8 mouse cellular contexts compared by ENCODE assay signal in genomic region chr11:32225222-32226104, GRCm38 (mm10). TPM values are rescaled to one million over a fixed set of nuclear protein-coding genes. Genes with fewer than 3 reads are reported as not detected.
DNase-seq lines count a peak whose midpoint lies in the region; ATAC-seq and TF ChIP-seq lines count a peak whose summit lies in the region.

No protein-coding gene starts in this region.

- peaks cover 27% of the 10 kb centered on the region for H3K36me3 ChIP-seq in hindbrain, embryonic 10.5 days
- H3K36me3 ChIP-seq in liver, embryonic 16.5 days (ENCODE audit: control insufficient read depth, insufficient read depth) = peaks cover 12% of the 10 kb centered on the region
- peaks cover 3% of the 10 kb centered on the region; the same call in 1 of the 2 replicates for H3K36me3 ChIP-seq in small intestine, adult 2 months (ENCODE audit: control insufficient read depth, insufficient read depth, low read length)

- 61% methylated on average over 7 of the region's 7 CpGs for WGBS in hindbrain, embryonic 10.5 days
- WGBS in liver, embryonic 16.5 days (ENCODE audit: insufficient replicate concordance) = 37% methylated on average over 7 of the region's 7 CpGs
- WGBS in small intestine, adult 2 months = 38% methylated on average over 7 of the region's 7 CpGs

- TF ChIP-seq POLR2A in small intestine, adult 2 months (IDR thresholded peaks at IDR 0.05; ENCODE audit: low read depth, low read length) = no peak

- peaks cover 28% of the 10 kb centered on the region for H3K27me3 ChIP-seq in hindbrain, embryonic 10.5 days (ENCODE audit: insufficient read depth, poor library complexity, severe bottlenecking)
- H3K27me3 ChIP-seq in liver, embryonic 16.5 days (ENCODE audit: control insufficient read depth, insufficient read depth, low read depth, low read length) = peaks cover 53% of the 10 kb centered on the region
- no peaks in the 10 kb centered on the region for H3K27me3 ChIP-seq in small intestine, adult 2 months (ENCODE audit: control insufficient read depth, insufficient read depth, low read length)

- ATAC-seq in liver, embryonic 16.5 days (ENCODE audit: low read depth) = no peak

- peak overlapping the region; percentile 83; the same call in 1 of the 2 replicates for H3K4me3 ChIP-seq in hindbrain, embryonic 10.5 days
- H3K4me3 ChIP-seq in liver, embryonic 16.5 days (ENCODE audit: low read depth, low read length) = no peak overlapping the region
- H3K4me3 ChIP-seq in small intestine, adult 2 months (ENCODE audit: low read depth, low read length) = no peak overlapping the region

- H3K9me3 ChIP-seq in hindbrain, embryonic 10.5 days = no peaks in the 10 kb centered on the region
- H3K9me3 ChIP-seq in liver, embryonic 16.5 days (replicated peaks; ENCODE audit: control insufficient read depth, low read length) = no peaks in the 10 kb centered on the region

- peak; percentile 43 to 72 for DNase-seq in adrenal gland, adult (ENCODE audit: inconsistent age in 2 of 2, low spot score in 1 of 2)
- no peak for DNase-seq in adrenal gland, adult 18-20 months (ENCODE audit: low spot score in 2 of 2)
- DNase-seq in thymus, postnatal 25 days = peak; percentile 15
- DNase-seq in thymus, adult 18-20 months = no peak
- DNase-seq in hindbrain, embryonic 10.5 days (ENCODE audit: low spot score) = no peak
- DNase-seq in frontal cortex, postnatal 36 days (ENCODE audit: low spot score in 2 of 2) = no peak

- H3K9ac ChIP-seq in liver, embryonic 16.5 days (ENCODE audit: low read depth, low read length) = no peak overlapping the region

- no peak overlapping the region; the same call in 1 of the 2 replicates for H3K4me2 ChIP-seq in liver, embryonic 16.5 days (ENCODE audit: low read depth, low read length)

- H3K27ac ChIP-seq in hindbrain, embryonic 10.5 days = peak overlapping the region; percentile 95
- peak overlapping the region; percentile 18 for H3K27ac ChIP-seq in liver, embryonic 16.5 days (ENCODE audit: low read length)
- H3K27ac ChIP-seq in small intestine, adult 2 months (ENCODE audit: insufficient read depth, low read depth, low read length) = peak overlapping the region; percentile 71

- no peak for TF ChIP-seq CTCF in small intestine, adult 2 months (IDR thresholded peaks at IDR 0.05; ENCODE audit: extremely low read depth, insufficient read length, insufficient replicate concordance, low read depth, low read length)

- peaks cover 63% of the 10 kb centered on the region for H3K4me1 ChIP-seq in hindbrain, embryonic 10.5 days (replicated peaks)
- peaks cover 35% of the 10 kb centered on the region for H3K4me1 ChIP-seq in liver, embryonic 16.5 days (ENCODE audit: control insufficient read depth, low read depth, low read length)
- peaks cover 31% of the 10 kb centered on the region for H3K4me1 ChIP-seq in small intestine, adult 2 months (ENCODE audit: control insufficient read depth, insufficient read depth, insufficient read length, low read length)

RNA-seq across cellular contexts. Expression of gene Mpg, which starts 0.8 kb away (rescaled TPM):
- 10 to 100 TPM; 17.1 to 20.3 TPM for total RNA-seq in adrenal gland, adult 18-20 months (2021)
- 34.2 and 36.3 TPM in 2 replicates for polyA plus RNA-seq in hindbrain, embryonic 10.5 days (2016; fragmentation: Nextera tagmentation; extraction: Ambion mirVana)
- polyA plus RNA-seq in liver, embryonic 16.5 days (2015; fragmentation: Nextera tagmentation; extraction: Ambion mirVana) = 18.5 and 19.6 TPM in 2 replicates
- polyA plus RNA-seq in small intestine, adult 2 months (2012; rRNA removed) = 4.9 and 7.5 TPM in 2 replicates

RNA-seq across cellular contexts. Expression of gene Rhbdf1, which starts 3.4 kb away (rescaled TPM):
- total RNA-seq in adrenal gland, adult 18-20 months (2021) = 10 to 100 TPM; 22.8 to 28.8 TPM
- 31.3 and 32.9 TPM in 2 replicates for polyA plus RNA-seq in hindbrain, embryonic 10.5 days (2016; fragmentation: Nextera tagmentation; extraction: Ambion mirVana)
- polyA plus RNA-seq in liver, embryonic 16.5 days (2015; fragmentation: Nextera tagmentation; extraction: Ambion mirVana) = 5.8 and 6.5 TPM in 2 replicates
- polyA plus RNA-seq in small intestine, adult 2 months (2012; rRNA removed) = 56.7 and 64.4 TPM in 2 replicates

RNA-seq across cellular contexts. Expression of gene Snrnp25, which starts 20.2 kb away (rescaled TPM):
- 10 to 100 TPM; 13.1 to 18.5 TPM for total RNA-seq in adrenal gland, adult 18-20 months (2021)
- 97.6 and 103 TPM in 2 replicates for polyA plus RNA-seq in hindbrain, embryonic 10.5 days (2016; fragmentation: Nextera tagmentation; extraction: Ambion mirVana)
- polyA plus RNA-seq in liver, embryonic 16.5 days (2015; fragmentation: Nextera tagmentation; extraction: Ambion mirVana) = 58.1 and 63.4 TPM in 2 replicates
- 11.5 and 22.5 TPM in 2 replicates for polyA plus RNA-seq in small intestine, adult 2 months (2012; rRNA removed)

RNA-seq across cellular contexts. Expression of gene Il9r, which starts 25.4 kb away (rescaled TPM):
- under 1 TPM; 0.10 to 0.32 TPM for total RNA-seq in adrenal gland, adult 18-20 months (2021)
- polyA plus RNA-seq in hindbrain, embryonic 10.5 days (2016; fragmentation: Nextera tagmentation; extraction: Ambion mirVana) = not detected in 2 replicates
- polyA plus RNA-seq in liver, embryonic 16.5 days (2015; fragmentation: Nextera tagmentation; extraction: Ambion mirVana) = not detected in 2 replicates
- polyA plus RNA-seq in small intestine, adult 2 months (2012; rRNA removed) = 0.85 and 1.4 TPM in 2 replicates

RNA-seq across cellular contexts. Expression of gene Nprl3, which starts 42.0 kb away (rescaled TPM):
- total RNA-seq in adrenal gland, adult 18-20 months (2021) = 10 to 100 TPM; 52.8 to 64.2 TPM
- 41.1 and 45.6 TPM in 2 replicates for polyA plus RNA-seq in hindbrain, embryonic 10.5 days (2016; fragmentation: Nextera tagmentation; extraction: Ambion mirVana)
- 30.8 and 31.5 TPM in 2 replicates for polyA plus RNA-seq in liver, embryonic 16.5 days (2015; fragmentation: Nextera tagmentation; extraction: Ambion mirVana)
- 25.1 and 35.7 TPM in 2 replicates for polyA plus RNA-seq in small intestine, adult 2 months (2012; rRNA removed)

Comparison
In these comparisons a context has a peak if more than half of its experiments do, and no peak if none do; other contexts are left out.
1. DNase-seq: peak in adrenal gland, adult (2 of 2) and thymus, postnatal 25 days (single experiment); none in adrenal gland, adult 18-20 months (0 of 2), thymus, adult 18-20 months (0 of 2), hindbrain, embryonic 10.5 days (single experiment) and frontal cortex, postnatal 36 days (0 of 2).
2. H3K27ac ChIP-seq: peak in every context shown above with its lines; median percentile 95 in hindbrain, embryonic 10.5 days; 71 in small intestine, adult 2 months; 18 in liver, embryonic 16.5 days.